Mouse (Mus musculus): ENCODE measurements around the gene Pomt2.

GRCm38 (mm10) chr12:87177631-87178030 is 29.9 kb upstream of the Pomt2 start:
- TF ChIP-seq CTCF (IDR thresholded peaks at IDR 0.05; ENCODE audit: low read depth), result no peak
- TF ChIP-seq EP300 (optimal IDR thresholded peaks at IDR 0.05), result no peak
